Mouse (Mus musculus) lung, adult 18-20 months (tissue): ENCODE results near the gene Ddx39b.

Experiments used
- DNase-seq, 2 experiments: peaks; one replicate each; pipeline ENCODE4 v3.0.0; 2022; ENCODE audit warnings: mixed read lengths in 2 of 2

Gene Ddx39b

DNA sequence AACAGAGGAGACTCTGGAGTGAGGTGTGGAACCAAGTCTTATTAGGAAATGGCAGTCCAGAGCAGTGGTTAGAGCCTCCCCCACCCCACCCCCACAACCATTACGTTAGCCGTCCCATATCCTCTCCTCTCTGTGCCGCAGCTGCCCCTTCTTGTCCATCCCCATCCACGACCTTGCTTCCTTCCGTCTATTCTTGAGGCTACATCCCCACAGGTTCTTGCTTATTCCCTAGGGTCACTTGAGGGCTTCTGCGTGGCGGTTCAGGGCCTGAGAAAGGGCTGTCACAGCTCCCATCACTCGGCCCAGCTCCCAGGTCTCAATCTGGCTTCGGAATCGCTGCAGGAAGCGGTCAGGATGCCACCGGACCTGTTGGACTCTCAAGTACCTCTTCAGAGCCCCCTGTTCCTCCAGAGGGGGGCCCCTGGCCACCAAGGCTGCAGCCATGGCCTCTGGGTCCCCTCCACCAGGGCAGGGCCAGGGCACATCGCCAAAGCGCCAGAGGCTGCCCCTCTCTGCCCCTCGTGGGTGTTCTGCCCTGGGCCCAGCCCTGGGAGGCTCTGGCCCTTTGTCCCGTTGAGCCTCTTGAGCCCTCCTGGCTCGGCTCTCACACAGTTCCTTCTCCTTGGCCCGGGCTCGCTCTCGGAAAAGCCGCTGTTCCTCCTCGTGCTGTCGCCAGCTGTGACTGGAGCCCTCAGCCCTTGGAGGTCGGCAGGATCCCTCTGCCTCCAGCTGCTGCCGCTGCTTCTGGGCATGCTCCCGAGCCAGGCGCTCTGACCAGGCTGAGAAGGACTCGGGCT, 21.2 kb upstream of the Ddx39b start, which contains the start of gene Gm16181:
Gm16181 (plus strand) TSS at position 679 of the 797 bp plus-strand sequence.
- no peak for DNase-seq

DNA sequence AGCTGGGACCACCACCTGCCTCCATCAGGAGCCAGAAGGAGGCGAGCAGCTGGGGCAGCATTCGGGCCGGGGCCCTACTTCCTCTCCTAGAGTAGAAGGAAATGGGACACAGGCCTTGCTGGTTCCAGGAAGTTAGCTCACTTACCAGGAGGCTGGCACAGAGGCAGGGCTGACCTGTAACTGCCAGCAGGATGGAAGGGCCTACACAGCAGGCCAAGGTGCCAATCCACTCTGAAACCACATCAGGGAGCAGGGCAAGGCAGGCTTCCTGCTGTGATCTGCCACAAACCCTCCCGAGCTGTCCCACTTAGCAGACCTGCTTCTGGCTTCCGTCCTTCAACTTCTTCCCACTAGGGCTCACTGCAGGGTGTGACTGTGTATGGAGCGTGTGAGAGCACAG, 19.2 kb upstream of the Ddx39b start:
- no peak for DNase-seq

DNA sequence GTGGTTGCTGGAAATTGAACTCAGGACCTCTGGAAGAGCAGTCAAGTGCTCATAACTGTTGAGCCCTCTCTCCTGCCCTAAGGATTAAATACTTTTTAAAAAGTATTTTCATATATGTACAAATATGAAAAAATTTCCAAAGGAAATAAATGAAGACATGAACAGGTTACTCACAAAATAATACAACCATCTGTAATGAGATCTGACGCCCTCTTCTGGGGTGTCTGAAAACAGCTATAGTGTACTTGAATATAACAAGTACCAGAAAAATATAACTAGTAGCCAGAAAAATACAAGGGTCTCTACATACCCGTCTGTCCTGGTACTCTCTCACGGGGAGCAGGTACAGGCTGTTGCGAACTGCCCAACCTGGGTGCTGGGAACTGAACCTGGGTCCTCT, 16.9 kb upstream of the Ddx39b start:
- no peak for DNase-seq

DNA sequence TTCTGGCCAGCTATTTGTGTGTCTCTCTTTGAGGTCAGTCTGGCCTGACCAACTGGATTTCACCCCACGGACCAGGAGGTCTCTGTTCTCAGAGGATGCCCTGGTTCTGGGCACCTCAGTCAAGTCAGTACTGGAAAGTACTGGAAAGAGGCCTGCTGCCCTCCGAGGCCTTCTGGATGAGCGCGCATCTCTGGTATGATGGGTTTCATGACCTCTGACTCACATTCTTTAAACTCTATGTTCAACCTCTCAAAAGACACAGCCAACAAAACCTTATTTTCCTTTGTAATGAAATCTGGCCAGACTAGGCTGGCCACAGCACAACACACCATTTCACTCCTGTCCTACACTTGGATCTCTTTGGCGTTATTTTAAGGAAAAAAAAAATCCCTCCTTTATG, 16.1 kb upstream of the Ddx39b start:
- no peak for DNase-seq

DNA sequence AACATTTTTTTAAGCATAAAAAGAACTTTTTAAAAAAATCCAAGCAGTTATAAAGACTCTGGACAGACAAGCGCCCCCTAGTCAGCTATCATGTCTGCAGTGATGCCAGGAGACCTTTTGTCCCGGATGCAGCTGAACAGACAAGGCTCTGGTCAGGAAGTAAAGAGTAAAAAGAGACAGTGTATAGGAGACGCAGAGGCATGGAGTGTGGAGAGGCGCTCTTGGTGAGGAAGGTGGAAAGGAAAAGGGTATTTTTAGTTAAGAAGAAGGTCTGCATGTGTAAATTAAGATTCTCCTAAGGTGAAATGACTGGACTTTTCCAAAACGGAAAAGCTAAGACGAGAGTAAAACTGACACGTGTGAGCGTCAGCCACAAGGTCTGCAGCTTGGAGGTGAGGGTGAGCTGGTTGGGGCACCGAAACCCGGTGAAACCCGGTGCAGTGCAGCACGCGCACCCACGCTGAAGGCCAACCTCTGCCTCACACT, 14.9 kb upstream of the Ddx39b start:
- no peak for DNase-seq

DNA sequence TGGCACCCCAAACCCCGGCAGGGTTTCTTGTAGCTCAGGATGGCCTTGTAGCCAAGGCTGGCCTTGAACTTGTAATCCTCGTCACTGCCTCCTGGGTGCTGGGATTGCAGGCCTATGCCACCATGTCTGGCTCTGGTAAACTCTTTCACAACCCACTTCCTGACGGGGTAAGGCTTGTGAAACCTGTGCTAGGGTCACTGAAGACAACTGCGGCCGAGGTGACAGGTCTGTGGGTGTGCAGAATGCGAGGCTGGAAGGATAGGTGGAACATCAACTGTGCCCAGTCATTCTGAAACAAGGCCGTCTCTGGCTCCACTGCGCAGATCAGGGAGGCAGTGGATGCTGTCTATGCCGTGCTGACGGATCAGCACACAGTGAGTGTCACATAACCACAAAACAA, 10.5 kb upstream of the Ddx39b start:
- DNase-seq, result no peak

DNA sequence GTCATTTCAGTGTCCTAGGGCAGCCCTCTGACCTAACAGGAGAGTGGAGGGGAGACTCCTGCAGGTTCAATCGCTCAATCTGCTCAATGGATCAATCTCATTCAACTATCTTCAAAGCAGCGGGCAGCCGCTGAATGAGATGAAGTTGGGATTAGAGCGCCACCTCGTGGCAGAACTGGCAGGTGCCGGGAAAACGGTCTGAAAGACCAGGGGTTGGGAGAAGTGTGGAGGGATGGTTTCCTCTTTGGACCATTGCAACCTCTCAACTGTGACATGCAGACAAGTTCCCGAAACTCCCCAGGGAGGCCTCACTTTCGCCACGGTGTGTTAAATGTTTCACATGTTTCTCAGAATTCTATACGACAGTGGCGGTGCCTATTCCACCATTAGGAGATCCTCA, 9.5 kb upstream of the Ddx39b start:
- DNase-seq, result peak; percentile 81 to 84

DNA sequence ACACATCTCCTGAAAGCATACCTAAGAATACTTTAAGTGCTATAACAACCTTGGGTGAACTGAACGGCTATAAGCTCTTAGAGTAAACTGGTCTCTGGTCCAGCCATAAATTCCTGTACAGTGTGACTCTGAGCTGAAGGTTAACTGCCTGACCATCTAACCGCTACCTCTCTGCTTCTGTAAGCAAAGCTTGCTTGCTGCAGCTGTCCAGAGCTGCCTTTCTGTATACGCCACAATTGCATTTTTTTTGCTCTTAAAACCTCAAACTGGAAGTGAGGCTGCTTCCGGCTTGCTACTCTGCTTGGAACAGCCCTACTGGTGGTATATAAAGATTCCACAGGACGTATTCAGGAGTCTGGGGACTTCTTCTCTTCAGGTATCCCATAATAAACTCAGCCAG, 8.9 kb upstream of the Ddx39b start:
- DNase-seq, result no peak

DNA sequence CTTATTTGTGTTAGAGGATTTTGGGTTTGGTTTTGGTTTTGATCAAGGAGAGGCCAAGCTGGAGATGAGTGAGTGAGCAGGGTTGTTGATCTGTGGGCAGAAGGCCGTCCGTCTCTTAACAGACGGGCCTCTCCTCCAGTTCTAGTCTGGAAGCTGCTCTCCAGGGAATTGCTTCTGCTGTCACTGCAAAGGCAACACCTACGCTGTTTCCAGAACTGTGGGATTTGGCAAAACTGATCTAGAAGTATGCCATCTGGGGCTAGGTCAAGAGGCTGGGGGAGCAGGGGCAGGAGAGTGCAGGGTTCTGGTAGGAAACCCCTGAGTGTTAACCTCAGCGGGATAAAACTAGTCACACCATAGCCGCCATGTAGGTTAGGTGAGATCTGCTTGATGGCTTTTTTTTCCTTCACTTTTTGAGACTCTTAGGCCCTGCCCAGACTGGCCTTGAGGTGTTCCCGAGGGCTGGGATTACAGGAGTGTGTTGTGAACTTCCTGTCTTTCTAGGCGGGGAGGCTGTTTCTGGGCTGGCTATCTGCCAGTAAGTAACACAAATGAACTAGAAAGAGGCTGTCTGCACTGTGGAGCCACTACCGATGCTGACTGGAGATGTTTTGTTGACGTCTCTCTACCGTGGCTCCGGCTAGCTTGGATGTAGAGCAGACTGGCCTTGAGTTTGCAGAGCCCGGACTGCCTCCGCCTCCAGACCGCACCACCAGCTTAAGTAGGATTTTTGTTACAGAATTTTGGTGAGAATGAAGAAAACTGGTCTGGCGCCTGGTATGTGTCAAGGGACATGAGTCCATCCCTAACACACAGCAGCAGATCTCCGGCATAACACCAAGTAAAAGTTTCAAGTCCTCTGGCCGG, 8.2 kb upstream of the Ddx39b start, which contains the start of gene Atp6v1g2:
Atp6v1g2 (plus strand) TSS at position 547 of the 867 bp plus-strand sequence.
- peak; percentile 37 to 50 for DNase-seq

DNA sequence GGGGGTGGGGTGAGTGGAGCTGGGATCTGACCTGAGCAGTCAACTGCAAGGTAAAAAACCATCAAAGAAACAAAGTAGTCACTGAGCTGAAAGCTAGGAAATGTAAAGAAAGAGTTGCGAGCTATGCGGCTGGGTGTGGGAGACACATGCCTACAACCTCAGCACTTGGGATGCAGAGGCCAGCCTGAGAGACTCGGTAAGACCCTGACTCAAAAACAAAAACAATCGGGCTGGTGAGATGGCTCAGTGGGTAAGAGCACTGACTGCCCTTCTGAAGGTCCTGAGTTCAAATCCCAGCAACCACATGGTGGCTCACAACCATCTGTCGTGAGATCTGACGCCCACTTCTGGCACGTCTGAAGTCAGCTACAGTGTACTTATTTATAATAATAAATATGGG, 7.5 kb upstream of the Ddx39b start:
- peak in 1 of 2 experiments; percentile 3 for DNase-seq

DNA sequence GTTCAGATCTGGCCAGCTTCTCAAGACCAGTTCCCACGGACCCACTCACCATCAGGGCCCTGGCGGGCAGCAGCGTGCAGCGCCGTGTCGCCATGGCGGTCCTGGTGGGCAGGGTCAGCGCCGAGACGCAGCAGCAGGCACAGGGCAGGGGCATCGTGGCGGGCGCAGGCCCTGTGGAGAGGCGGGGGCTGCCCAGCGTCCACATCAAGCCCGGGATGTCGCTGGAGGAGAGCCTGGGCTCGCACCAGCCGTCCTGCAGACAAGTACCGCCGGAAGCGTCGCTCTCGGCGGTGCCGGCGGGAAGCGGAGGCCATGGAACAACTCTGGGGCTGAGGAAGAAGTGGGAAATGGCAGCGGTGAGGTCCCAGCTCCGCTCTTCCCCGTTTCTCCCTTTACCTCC, 6.6 kb upstream of the Ddx39b start:
- DNase-seq, result peak; percentile 40 to 48

DNA sequence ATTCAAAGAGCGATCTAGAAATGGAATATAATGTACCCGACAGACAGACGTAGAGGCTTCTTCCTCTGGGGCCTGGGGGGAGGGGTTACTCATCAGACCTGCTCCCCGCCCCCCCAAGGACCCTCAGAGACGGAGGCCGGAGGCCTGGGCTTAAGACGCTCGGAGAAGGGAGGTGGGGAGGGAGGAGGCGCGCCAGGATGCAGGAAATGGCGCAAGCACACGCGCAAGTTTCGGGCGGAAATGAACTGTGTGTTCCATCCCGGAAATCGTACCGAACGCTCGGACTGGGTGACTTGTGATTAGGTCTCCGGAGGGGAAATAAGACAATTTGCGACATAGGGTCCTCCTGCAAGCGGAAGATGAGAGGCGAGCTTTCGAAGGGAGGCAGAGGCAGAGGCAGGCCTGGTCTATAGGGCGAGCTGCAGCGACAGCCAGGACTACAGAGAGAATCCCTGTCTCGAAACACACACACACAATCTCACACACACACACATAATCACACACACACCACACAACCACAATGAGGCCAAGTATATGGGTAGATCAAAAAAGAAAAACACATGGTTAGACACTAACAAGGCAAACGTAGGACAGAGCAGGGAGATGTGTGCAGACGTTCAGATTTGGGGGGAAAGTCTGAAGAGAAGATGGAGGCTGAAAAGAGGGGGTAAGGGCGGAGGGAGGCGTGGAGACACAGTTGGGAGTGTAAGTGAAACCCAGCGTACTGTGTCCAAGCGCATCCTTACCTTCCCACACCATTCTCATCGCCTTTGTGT, 5.7 kb upstream of the Ddx39b start, which contains the start of gene Nfkbil1:
Nfkbil1 (minus strand) TSS at position 179 of the 776 bp plus-strand sequence.
- DNase-seq, result peak; percentile 93 to 95

DNA sequence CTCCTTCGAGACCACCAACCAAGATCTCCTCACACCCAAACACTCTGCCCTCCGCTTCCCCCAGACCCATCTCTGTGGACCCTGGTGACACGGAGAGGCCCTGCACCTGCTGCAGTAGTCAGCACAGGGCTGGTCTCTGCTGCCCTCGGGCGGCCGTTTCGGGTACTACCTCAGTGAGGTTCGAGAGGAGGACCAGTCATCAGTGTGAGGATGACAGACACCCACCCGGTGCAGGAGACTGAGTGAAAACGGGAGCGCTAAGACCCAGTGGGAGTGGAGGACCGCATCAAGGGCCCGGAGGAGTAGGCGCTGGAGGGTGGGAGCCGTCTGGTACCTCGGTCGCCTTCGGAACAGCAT, 5.2 kb upstream of the Ddx39b start:
- DNase-seq, result peak; percentile 94 to 95

DNA sequence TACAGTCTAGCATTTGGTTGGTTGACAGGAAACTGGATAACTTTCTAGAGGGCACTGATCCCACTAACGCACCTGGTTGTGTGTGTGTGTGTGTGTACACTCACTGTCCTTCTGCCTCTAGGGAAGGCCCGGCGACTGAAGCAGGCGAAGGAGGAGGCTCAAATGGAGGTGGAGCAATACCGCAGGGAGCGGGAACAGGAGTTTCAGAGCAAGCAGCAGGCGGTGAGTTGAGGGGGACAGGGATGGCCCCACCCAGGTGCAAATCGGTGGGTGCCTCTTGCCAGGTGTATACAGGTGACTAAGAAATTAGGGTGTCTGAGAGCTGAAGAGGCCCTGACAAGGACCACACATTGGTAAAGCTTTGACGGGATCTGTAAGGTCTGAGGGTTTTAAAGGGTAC, 4.5 kb upstream of the Ddx39b start:
- DNase-seq, result peak in 1 of 2 experiments; percentile 7

DNA sequence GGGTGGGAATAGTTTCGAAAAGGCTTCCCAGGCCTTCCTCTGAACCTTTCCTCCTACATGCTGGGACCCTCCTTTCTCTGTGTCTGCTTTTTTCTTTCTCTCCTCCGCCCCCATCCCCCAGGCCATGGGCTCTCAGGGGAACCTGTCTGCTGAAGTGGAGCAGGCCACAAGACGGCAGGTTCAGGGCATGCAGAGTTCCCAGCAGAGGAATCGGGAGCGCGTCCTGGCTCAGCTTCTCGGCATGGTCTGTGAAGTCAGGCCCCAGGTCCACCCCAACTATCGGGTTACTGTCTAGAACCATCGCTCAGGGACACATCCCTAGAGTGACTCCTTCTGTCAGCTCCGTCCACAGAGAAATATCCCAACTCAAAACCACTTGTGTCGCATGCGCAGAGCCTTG, 4.0 kb upstream of the Ddx39b start:
- DNase-seq, result peak in 1 of 2 experiments; percentile 3

DNA sequence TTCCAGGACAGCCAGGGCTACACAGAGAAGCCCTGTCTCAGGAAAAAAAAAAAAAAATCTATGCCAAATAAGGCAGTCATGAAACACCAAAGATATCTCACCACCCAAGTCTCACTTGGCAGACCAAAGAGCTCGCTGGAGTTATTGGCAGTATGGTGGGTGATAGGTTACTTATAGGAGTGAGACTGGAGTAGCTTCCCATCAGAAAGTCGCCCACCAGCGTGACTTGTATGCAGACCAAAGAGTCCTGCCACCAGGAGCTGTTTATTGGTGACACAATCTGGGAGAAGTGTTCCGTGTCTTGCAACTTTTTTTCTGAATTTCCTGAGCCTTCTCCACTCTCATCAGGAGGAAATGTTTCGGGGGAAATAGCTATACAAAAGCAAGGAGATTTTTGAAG, 1.8 kb upstream of the Ddx39b start:
- DNase-seq, result no peak

DNA sequence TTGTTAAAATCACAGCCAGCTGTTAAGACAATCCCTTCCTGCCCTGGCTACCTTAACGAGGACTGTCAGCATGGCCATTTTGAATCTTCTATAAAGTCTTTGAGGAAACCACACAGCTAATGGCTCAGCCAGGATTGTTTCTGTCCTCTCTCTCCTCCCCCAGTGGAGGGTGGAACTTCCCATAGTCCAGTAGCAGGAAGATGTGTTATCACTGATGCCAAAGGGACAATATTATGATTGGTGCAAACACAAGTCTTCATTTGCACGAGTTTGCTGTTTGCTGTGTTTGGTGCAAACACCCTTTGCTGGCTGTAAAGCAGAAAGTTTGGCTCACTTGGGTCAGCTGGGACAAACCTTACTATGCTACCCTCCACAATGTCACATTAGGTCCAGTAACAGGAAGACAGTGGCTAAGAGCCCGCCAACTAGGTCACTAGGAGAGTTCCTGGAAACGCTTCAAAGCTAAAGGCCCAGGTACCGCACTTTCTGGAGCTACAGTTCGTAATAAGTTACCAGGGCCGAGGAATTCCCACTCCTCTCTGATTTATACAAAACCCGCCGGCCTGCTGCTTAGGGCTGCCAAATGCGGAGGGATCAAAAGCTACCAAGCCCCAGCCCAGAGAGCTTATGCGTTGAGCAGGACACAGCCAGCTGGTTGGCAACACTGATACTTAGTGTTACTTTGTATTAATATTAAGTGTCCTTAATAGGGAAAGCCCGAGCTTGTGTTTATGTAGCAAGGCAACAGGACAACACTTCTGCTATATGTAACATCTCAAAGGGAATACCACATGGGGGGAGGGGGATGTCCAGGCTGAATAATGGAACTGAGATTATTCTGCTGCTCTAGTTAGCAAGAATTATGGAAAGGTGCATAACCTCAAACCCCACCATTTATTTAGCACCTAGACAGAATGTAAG, 902 bp upstream of the Ddx39b start:
- DNase-seq, result no peak

DNA sequence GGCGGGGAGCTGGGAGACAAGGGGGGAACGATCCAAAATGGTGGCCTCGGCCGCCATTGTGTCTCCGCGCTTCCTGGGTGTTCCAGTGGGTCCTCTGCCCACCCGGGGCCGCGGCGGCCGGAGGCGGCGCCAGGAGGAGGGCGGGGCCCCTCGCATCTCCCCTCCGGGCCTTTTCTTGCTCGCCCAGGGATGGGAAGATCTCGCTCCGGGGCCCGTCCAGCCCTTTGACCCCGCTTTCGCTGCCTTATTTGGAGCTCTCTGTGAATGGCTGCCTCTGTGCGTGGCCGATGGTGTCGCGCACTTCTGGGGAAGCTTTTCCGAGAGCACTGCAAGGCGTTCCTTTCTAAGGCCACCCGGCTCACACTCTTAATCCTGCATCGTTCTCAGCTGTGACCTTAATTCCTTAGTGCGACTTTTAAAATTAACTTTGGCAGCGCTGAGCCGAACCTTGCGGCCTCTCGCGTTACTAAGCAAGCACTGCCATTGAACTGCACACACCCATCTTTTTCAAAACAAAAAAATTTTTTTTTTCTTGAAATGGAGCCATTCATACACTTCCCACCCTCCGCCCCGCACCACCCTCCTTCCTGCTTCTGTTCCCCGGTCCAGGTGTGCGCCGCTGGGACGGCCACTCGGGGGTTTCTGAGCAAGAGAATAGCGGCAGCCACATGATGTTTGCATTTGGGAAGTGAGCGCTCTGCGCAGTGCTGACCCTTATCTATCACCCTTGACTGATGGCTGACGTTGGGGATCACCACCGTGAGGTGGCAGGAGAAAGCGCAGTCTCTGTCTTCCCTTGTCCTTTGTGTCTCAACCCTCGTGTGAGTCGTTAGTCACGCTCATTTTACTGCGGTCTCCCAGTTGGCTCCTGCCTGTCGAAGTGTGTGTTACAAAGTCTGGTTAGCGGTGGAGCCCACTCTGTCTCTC, 732 bp downstream of the Ddx39b start:
- peak; percentile 76 to 81 for DNase-seq

DNA sequence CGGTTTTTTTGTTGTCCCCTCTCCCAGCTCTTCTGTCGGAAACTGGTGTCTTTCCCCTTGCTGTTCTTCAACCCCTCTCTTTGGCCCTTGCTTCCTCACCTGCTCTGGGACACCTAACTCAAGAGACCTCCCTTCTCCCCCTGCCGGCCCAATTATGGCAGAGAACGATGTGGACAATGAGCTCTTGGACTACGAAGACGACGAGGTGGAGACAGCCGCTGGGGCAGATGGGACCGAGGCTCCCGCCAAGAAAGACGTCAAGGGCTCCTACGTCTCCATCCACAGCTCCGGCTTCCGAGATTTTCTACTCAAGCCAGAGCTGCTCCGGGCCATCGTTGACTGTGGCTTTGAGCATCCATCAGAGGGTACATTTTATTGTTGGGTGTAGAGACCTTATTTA, 1.5 kb downstream of the Ddx39b start:
- peak in 1 of 2 experiments; percentile 54 for DNase-seq

DNA sequence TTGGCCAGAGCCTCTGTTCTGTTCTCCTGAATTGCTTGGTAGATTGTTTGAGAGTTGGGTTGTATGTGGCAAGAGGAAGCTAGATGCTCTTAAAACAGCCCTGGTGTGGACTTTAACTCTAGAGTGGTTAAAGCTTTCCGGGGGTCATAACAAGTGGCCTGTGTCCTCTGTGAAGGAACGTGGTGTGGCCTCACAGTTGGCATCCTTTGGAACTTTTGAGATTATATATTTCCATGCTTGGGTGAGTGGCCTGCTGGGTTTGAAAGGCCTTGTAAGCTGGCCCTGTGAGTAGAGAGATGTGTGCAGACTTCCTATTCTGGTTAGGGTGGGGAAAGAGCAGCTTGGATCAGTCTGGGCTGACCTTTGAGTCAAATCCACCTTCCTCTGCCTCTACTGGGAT, 3.5 kb downstream of the Ddx39b start:
- DNase-seq, result no peak
